29 mouse cellular contexts compared by ENCODE assay signal in the genomic region with DNA sequence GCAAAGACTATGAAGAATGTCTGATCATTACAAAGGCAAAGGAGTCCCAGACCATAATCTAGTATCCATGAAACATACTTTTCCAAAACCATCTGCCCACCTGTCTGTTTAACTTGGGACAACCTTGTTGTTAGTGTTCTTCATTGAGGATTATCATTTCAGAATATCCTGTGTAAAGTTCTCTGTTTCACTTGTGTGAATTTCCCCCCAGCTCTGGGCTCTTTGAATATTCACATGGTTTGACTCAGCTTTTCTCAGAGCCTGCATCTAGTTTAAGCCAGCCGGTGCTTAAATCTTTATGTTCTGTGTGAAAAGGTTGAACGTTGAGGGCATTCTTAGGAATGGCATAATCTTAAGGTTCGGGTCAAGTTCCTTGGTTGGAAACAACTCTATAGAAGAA.
"Had no signal": no experiment of that assay in that cellular context is flagged by ENCODE, and none has a peak within 500 bp of the region (broad histone marks: within the 10 kb centered on the region; RNA-seq: fewer than 3 reads in every experiment).

No protein-coding gene starts in this region.

- DNase-seq: left cerebral cortex, postnatal 4 days; liver; liver, embryonic 13.5 days; liver, postnatal 0 days; lung, adult 18-20 months; lung, adult 2 months; lung, embryonic 14.5 days; lung, postnatal 10 days; lung, postnatal 14 days; lung, postnatal 36 days; lung, postnatal 4 days; midbrain, embryonic 14.5 days had no signal

- H3K9ac ChIP-seq: limb, embryonic 12.5 days; limb, embryonic 13.5 days; limb, embryonic 15.5 days; liver, embryonic 12.5 days; liver, embryonic 13.5 days; liver, embryonic 14.5 days; liver, embryonic 15.5 days; liver, postnatal 0 days; lung, embryonic 14.5 days; lung, embryonic 15.5 days; midbrain, embryonic 12.5 days; midbrain, embryonic 13.5 days; midbrain, embryonic 15.5 days; neural tube, embryonic 12.5 days had no signal

- H3K9me3 ChIP-seq: limb, embryonic 10.5 days; limb, embryonic 12.5 days; limb, embryonic 13.5 days; limb, embryonic 15.5 days; liver, embryonic 12.5 days; liver, embryonic 13.5 days; liver, embryonic 15.5 days; lung, embryonic 15.5 days; megakaryocyte, embryonic 14.5 days; midbrain, embryonic 10.5 days; midbrain, embryonic 12.5 days; midbrain, embryonic 13.5 days; midbrain, embryonic 15.5 days; neural tube, embryonic 12.5 days had no signal

- H3K36me3 ChIP-seq: limb, embryonic 10.5 days; limb, embryonic 12.5 days; limb, embryonic 13.5 days; limb, embryonic 15.5 days; liver, embryonic 12.5 days; liver, embryonic 13.5 days; liver, embryonic 15.5 days; lung, embryonic 15.5 days; midbrain, embryonic 10.5 days; midbrain, embryonic 12.5 days; midbrain, embryonic 13.5 days; midbrain, embryonic 15.5 days; neural tube, embryonic 12.5 days had no signal

- H3K27ac ChIP-seq: limb, embryonic 10.5 days; limb, embryonic 12.5 days; limb, embryonic 13.5 days; limb, embryonic 15.5 days; liver, embryonic 12.5 days; liver, embryonic 13.5 days; liver, embryonic 14.5 days; liver, embryonic 15.5 days; lung, embryonic 15.5 days; midbrain, embryonic 10.5 days; midbrain, embryonic 12.5 days; midbrain, embryonic 13.5 days; midbrain, embryonic 15.5 days; neural tube, embryonic 12.5 days had no signal

- H3K4me2 ChIP-seq: limb, embryonic 12.5 days; limb, embryonic 13.5 days; limb, embryonic 15.5 days; liver, embryonic 11.5 days; liver, embryonic 12.5 days; liver, embryonic 13.5 days; liver, embryonic 15.5 days; lung, embryonic 14.5 days; lung, embryonic 15.5 days; midbrain, embryonic 11.5 days; midbrain, embryonic 12.5 days; midbrain, embryonic 13.5 days; midbrain, embryonic 15.5 days; neural tube, embryonic 12.5 days had no signal

- H3K4me1 ChIP-seq: limb, embryonic 12.5 days; liver, embryonic 13.5 days; liver, embryonic 15.5 days; lung, embryonic 15.5 days had no signal

- H3K4me3 ChIP-seq: limb, embryonic 10.5 days; limb, embryonic 12.5 days; limb, embryonic 13.5 days; limb, embryonic 15.5 days; liver, embryonic 12.5 days; liver, embryonic 13.5 days; liver, embryonic 15.5 days; lung, embryonic 15.5 days; megakaryocyte, embryonic 14.5 days; midbrain, embryonic 10.5 days; midbrain, embryonic 12.5 days; midbrain, embryonic 13.5 days; midbrain, embryonic 15.5 days; myocyte; neural tube, embryonic 12.5 days had no signal

- H3K27me3 ChIP-seq: limb, embryonic 12.5 days; limb, embryonic 15.5 days; liver, embryonic 12.5 days; liver, embryonic 13.5 days; liver, embryonic 15.5 days; lung, embryonic 15.5 days; megakaryocyte, embryonic 14.5 days; midbrain, embryonic 12.5 days; midbrain, embryonic 13.5 days; midbrain, embryonic 15.5 days; neural tube, embryonic 12.5 days had no signal
